Mouse (Mus musculus) CH12F3 (cell line): ENCODE measurements around the gene Sorcs3.

Experiments used
- in situ Hi-C: fragments of 300-500 bp; cut with MboI; formaldehyde crosslinking; loops from 2 replicates; pipeline ENCODE4 v1.14.3; 2020; ENCODE audit warnings: low sequenced_read_pairs

Sorcs3 gene

DNA sequence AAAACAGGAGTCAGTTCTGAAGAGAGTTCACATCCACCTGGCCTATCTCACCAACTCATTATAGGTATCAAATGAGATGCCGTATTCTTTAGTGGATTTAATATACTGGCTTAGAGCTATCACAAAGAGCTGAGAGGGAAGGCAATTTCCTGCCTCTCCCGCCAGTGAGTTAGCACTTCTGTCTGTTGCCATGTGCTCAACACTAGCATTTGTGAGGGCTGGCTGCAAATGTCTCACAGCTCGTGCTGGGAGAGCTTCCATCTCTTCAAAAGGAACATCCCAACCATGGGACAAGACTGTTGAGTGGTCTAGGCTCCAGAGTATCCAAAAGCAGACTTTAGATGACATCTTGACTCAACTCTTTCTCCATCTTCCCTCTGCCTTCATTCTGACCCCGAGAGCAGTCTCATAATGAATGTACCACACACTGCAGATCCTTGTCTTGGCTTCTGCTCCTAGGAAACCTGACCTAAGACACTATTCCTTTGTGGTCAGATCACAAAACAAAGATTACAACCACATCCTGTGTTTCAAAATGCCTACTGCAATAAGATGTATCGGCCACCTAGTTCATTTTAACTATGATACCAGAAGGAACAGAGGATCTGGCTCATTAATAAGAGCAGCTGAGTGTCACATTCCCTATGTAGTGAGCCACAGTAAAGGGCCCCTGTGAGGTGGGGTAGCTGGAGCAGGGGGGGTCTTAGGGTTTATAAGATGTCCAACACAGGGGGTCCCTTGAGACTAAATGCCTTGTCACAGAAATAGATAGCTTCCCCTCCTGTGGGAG, 614.9 kb downstream of the Sorcs3 start:
- in situ Hi-C loops: no loop called here

DNA sequence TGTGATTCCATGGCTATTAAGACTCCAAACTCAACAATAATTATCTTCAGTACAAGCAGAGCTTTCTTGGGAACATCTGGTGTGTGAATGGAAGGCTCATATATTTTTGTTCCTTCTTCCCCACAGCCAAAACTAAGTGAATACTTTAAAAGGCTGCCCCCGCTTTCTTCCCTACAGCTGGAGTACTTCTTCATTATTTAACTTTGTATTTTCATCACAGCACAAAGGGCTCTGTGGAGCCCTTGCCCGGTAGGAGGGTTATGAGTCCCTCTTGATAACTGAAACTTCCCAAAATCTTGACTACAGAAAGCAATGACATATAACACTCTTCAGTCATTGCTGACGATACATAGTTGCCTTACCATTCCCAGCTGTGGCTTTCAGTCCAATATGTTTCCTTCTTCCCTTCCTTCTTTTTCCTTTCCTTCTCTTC, 615.5 kb downstream of the Sorcs3 start:
- in situ Hi-C loops: no loop called here

DNA sequence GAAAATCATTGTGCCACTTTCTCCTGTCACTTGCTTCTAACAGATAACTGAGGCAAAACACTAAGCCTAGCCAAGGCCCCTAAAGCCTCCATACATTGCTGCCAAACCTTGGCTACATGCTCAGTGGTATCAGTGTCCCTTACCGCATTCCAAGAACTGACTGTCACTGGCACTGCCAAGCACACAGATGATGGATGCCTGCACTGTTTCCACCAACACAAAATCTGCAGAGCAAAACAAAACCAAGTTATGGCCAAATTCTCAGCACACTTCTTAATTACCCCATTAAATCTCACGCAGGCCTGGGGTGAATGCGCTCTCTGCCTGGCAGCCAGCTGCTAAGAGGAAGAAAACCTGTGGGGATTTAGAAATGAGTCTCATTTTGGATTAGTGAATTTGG, 628.5 kb downstream of the Sorcs3 start:
- in situ Hi-C loops: no loop called here

DNA sequence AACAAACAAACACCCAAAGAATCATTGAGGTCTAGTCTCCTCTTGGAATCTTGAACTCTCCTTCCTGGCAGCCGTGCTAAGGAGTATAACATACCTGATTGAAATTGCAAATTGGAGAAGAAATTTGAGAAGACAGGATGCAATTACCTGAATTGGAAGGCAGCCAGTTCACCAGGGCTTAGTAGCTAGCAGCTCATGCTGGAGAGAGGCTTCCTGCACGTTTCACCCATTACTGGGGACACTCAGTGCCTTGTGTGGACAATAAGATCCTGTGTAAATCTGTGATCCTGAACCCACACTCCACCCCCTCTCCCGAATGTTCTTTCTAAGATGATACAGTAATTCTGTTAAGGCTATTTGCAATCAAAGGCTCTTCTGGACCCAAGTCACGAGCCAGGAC, 633.6 kb downstream of the Sorcs3 start:
- in situ Hi-C loops: no loop called here

DNA sequence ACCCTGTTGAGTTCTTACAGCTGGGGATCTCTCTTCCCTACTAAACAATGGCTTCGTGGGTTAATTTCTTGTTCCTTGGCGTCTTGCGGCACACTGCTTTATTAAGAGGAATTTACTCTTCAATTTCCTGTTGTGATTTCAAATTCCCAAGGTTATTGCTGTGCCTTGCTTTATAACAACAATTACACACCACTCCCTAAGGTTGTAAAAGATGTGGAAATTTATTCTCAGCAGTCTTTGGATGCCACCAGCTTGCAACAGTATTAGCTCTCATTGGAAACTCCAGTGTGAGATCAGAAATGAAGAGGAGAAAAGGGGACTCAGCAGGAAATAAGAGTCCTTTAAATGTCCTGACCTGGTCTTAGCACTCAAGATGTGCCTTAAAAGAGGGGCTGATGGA, 641.9 kb downstream of the Sorcs3 start:
- in situ Hi-C loops: no loop called here

DNA sequence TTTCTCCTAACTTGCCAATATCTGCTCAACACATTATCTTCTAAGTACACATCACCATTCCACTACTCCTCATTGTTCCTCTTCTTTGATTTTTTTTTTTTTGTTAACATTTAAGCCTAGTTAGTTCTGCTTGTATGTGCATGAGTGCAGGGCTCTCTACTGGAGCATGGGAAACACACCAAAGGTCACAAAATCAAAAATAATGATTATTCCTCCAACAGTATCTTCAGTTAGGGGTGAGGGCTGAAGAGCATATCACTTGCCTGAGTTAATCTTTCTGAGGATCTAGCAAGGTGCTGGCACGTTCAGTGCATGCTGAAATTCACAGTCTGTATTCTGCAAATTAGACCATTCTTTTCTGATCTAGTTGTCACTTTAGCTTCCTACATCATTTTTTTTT, 644.6 kb downstream of the Sorcs3 start:
- in situ Hi-C loops: no loop called here
